Mouse (Mus musculus) liver, embryonic 14.5 days (tissue): ENCODE measurements at regions not wholly inside any gene's neighbourhood (a gene's known extent, or its start where the extent isn't known, plus 50 kb on each side); places are given as distances from the start of the nearest gene placed in this dataset.

Experiments used
- CTCF ChIP-seq: IDR thresholded peaks from 2 replicates; pipeline ENCODE4 v1.5.1; 2016; ENCODE audit warnings: antibody characterized with exemption, low read depth, control low read depth
- EP300 ChIP-seq: IDR thresholded peaks from 2 replicates; pipeline ENCODE4 v1.6.1; 2016; ENCODE audit warnings: antibody characterized with exemption, low read depth

DNA sequence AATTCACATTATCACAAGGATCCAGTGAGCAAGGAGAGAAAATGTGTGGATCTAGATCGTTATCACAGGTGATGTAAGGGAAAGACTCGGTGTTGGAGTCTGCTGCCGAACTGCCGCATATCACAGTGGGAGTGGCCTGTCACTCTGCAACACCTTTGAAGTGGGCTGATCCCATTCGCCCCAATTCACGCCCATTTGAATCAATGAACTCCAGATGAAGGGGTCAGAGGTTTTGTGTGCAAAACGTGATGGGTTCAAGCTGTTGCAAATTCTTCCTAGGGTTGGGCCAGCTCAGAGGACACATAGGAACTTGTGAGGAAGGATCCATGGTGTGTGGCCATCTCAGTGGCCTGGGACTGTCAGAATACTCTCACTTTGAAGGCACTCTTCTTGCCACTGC, 139.9 kb upstream of the Ccnd2 start:
- TF ChIP-seq CTCF (no peak), EP300 (no peak)
